Mouse (Mus musculus) liver, embryonic 14.5 days (tissue): Measurements from ENCODE around the gene Bola3.

Experiments used
- CTCF ChIP-seq: IDR thresholded peaks from 2 replicates; pipeline ENCODE4 v1.5.1; 2016; ENCODE audit warnings: antibody characterized with exemption, low read depth, control low read depth
- EP300 ChIP-seq: IDR thresholded peaks from 2 replicates; pipeline ENCODE4 v1.6.1; 2016; ENCODE audit warnings: antibody characterized with exemption, low read depth

GRCm38 (mm10) chr6:83356569-83357138 is 7.7 kb downstream of the Bola3 start:
- peak; percentile 99 for TF ChIP-seq CTCF
- no peak for TF ChIP-seq EP300
